ENCODE assay signal across 8 mouse cellular contexts in genomic region chr17:32319950-32320349, GRCm38 (mm10). TPM values are rescaled to one million over a fixed set of nuclear protein-coding genes. Genes with fewer than 3 reads are reported as not detected.
DNase-seq lines count a peak whose midpoint lies in the region; ATAC-seq and TF ChIP-seq lines count a peak whose summit lies in the region.

No protein-coding gene starts in this region.

- TF ChIP-seq EP300 in liver, postnatal 0 days (IDR thresholded peaks at IDR 0.05; ENCODE audit: low read depth): no peak

- H3K4me2 ChIP-seq in kidney, postnatal 0 days (ENCODE audit: low read length): peak overlapping the region; percentile 95
- peak overlapping the region; percentile 97 for H3K4me2 ChIP-seq in forebrain, embryonic 13.5 days
- H3K4me2 ChIP-seq in liver, postnatal 0 days (ENCODE audit: low read depth, low read length): peak overlapping the region; percentile 96

- 0 out of 2 replicates have a peak, but pooled peaks cover 5% of the 10 kb centered on the region for H3K4me1 ChIP-seq in kidney, postnatal 0 days (replicated peaks; ENCODE audit: insufficient read depth, low read length)
- H3K4me1 ChIP-seq in forebrain, embryonic 13.5 days: peaks cover 31% of the 10 kb centered on the region
- peaks cover 18% of the 10 kb centered on the region; the same call in 1 of the 2 replicates for H3K4me1 ChIP-seq in liver, postnatal 0 days (ENCODE audit: insufficient read depth)

- peak overlapping the region; percentile 95 for H3K9ac ChIP-seq in kidney, postnatal 0 days (ENCODE audit: low read depth, low read length)
- H3K9ac ChIP-seq in forebrain, embryonic 13.5 days: peak overlapping the region; percentile 89
- peak overlapping the region; percentile 91 for H3K9ac ChIP-seq in liver, postnatal 0 days (replicated peaks)

- DNase-seq in kidney, postnatal 0 days (ENCODE audit: low spot score): peak; percentile 44
- DNase-seq in kidney, postnatal 10 days: no peak
- peak; percentile 19 for DNase-seq in NIH3T3 (ENCODE audit: low read depth)
- no peak for DNase-seq in liver, postnatal 0 days
- no peak for DNase-seq in urinary bladder, adult 2 months (ENCODE audit: low spot score)
- DNase-seq in left cerebral cortex, postnatal 36 days (ENCODE audit: low spot score in 2 of 2): no peak
- no peak for DNase-seq in spleen, postnatal 4 days (ENCODE audit: low spot score in 2 of 2)

- 1% methylated on average over 7 of the region's 7 CpGs for WGBS in kidney, postnatal 0 days
- WGBS in forebrain, embryonic 13.5 days: under 1% methylated on average over 7 of the region's 7 CpGs
- WGBS in liver, postnatal 0 days (ENCODE audit: insufficient replicate concordance): 0% methylated on average over 7 of the region's 7 CpGs

- H3K4me3 ChIP-seq in kidney, postnatal 0 days (replicated peaks; ENCODE audit: low read depth, low read length): peak overlapping the region; percentile 86
- H3K4me3 ChIP-seq in forebrain, embryonic 13.5 days: peak overlapping the region; percentile 94
- peak overlapping the region; percentile 88 for H3K4me3 ChIP-seq in liver, postnatal 0 days (ENCODE audit: low read depth, low read length)

- intact Hi-C loops in left cerebral cortex, postnatal 36 days (cut with DNase I): loop anchor here (2.0 kb wide), 2 partner anchors 35 to 69 kb away; partner anchors contain the start of genes Brd4 and Wiz

- H3K27ac ChIP-seq in kidney, postnatal 0 days: peak overlapping the region; percentile 98
- H3K27ac ChIP-seq in forebrain, embryonic 13.5 days: peak overlapping the region; percentile 96
- H3K27ac ChIP-seq in liver, postnatal 0 days (ENCODE audit: low read depth): peak overlapping the region; percentile 93

- H3K9me3 ChIP-seq in kidney, postnatal 0 days (replicated peaks; ENCODE audit: low read length): no peaks in the 10 kb centered on the region
- H3K9me3 ChIP-seq in forebrain, embryonic 13.5 days (replicated peaks): no peaks in the 10 kb centered on the region
- H3K9me3 ChIP-seq in liver, postnatal 0 days (ENCODE audit: low read length): no peaks in the 10 kb centered on the region

- ATAC-seq in kidney, postnatal 0 days (replicated peaks; ENCODE audit: low FRiP score, low read depth): no peak
- ATAC-seq in forebrain, embryonic 13.5 days: no peak
- ATAC-seq in liver, postnatal 0 days: no peak

- H3K27me3 ChIP-seq in kidney, postnatal 0 days (ENCODE audit: insufficient read depth, low read length): no peaks in the 10 kb centered on the region
- no peaks in the 10 kb centered on the region for H3K27me3 ChIP-seq in forebrain, embryonic 13.5 days
- no peaks in the 10 kb centered on the region for H3K27me3 ChIP-seq in liver, postnatal 0 days (ENCODE audit: insufficient read depth, low read length)

- no peak for TF ChIP-seq CTCF in kidney, postnatal 0 days (IDR thresholded peaks at IDR 0.05; ENCODE audit: low read depth)
- no peak for TF ChIP-seq CTCF in liver, postnatal 0 days (IDR thresholded peaks at IDR 0.05; ENCODE audit: low read depth)

- peaks cover 26% of the 10 kb centered on the region for H3K36me3 ChIP-seq in kidney, postnatal 0 days (ENCODE audit: insufficient read depth, low read length)
- H3K36me3 ChIP-seq in forebrain, embryonic 13.5 days (ENCODE audit: poor library complexity, severe bottlenecking): peaks cover 46% of the 10 kb centered on the region
- peaks cover 36% of the 10 kb centered on the region for H3K36me3 ChIP-seq in liver, postnatal 0 days (replicated peaks; ENCODE audit: insufficient read depth, low read length)

RNA-seq across cellular contexts. Expression of gene Akap8, which starts 1.1 kb away (rescaled TPM):
- polyA plus RNA-seq in kidney, postnatal 0 days (2015; fragmentation: Nextera tagmentation; extraction: Ambion mirVana): 51.4 and 55.8 TPM in 2 replicates
- polyA plus RNA-seq in forebrain, embryonic 13.5 days (2015; fragmentation: Nextera tagmentation; extraction: Ambion mirVana): 112 and 114 TPM in 2 replicates
- polyA plus RNA-seq in liver, postnatal 0 days (2015; fragmentation: Nextera tagmentation; extraction: Ambion mirVana): 14.5 and 17.3 TPM in 2 replicates
- 70.9 and 76.2 TPM in 2 replicates for polyA plus RNA-seq in urinary bladder, adult 2 months (2012; rRNA removed)
- total RNA-seq in left cerebral cortex, postnatal 36 days (2021): 100 to 1,000 TPM in 1 of 2 experiments, 10 to 100 TPM in 1; 64.3 to 120 TPM

RNA-seq across cellular contexts. Expression of gene Akap8l, which starts 30.5 kb away (rescaled TPM):
- polyA plus RNA-seq in kidney, postnatal 0 days (2015; fragmentation: Nextera tagmentation; extraction: Ambion mirVana): 63.2 and 70.2 TPM in 2 replicates
- 113 and 119 TPM in 2 replicates for polyA plus RNA-seq in forebrain, embryonic 13.5 days (2015; fragmentation: Nextera tagmentation; extraction: Ambion mirVana)
- 21.5 and 23.8 TPM in 2 replicates for polyA plus RNA-seq in liver, postnatal 0 days (2015; fragmentation: Nextera tagmentation; extraction: Ambion mirVana)
- polyA plus RNA-seq in urinary bladder, adult 2 months (2012; rRNA removed): 149 and 154 TPM in 2 replicates
- total RNA-seq in left cerebral cortex, postnatal 36 days (2021): 100 to 1,000 TPM; 155 to 294 TPM

RNA-seq across cellular contexts. Expression of gene Brd4, which starts 35.4 kb away (rescaled TPM):
- 55.5 and 58.4 TPM in 2 replicates for polyA plus RNA-seq in kidney, postnatal 0 days (2015; fragmentation: Nextera tagmentation; extraction: Ambion mirVana)
- polyA plus RNA-seq in forebrain, embryonic 13.5 days (2015; fragmentation: Nextera tagmentation; extraction: Ambion mirVana): 84.5 and 87.1 TPM in 2 replicates
- polyA plus RNA-seq in liver, postnatal 0 days (2015; fragmentation: Nextera tagmentation; extraction: Ambion mirVana): 20.2 and 20.7 TPM in 2 replicates
- polyA plus RNA-seq in urinary bladder, adult 2 months (2012; rRNA removed): 17.6 and 43.9 TPM in 2 replicates
- total RNA-seq in left cerebral cortex, postnatal 36 days (2021): 100 to 1,000 TPM; 103 to 147 TPM

Comparison
In these comparisons a context has a peak if more than half of its experiments do, and no peak if none do; other contexts are left out.
1. DNase-seq: peak in kidney, postnatal 0 days (single experiment) and NIH3T3 (single experiment); none in kidney, postnatal 10 days (single experiment), liver, postnatal 0 days (single experiment), urinary bladder, adult 2 months (single experiment), left cerebral cortex, postnatal 36 days (0 of 2) and spleen, postnatal 4 days (0 of 2).
2. Peak in every context shown above with its lines, with median percentiles within 50 percentile points of each other: H3K27ac ChIP-seq, H3K4me2 ChIP-seq, H3K4me3 ChIP-seq and H3K9ac ChIP-seq.